Mouse (Mus musculus): ENCODE data around the gene Isl1. TPM values are rescaled to one million over a fixed set of nuclear protein-coding genes. Genes with fewer than 3 reads are reported as not detected.

The Isl1 gene
- total and polyA plus RNA-seq, 2 experiments from 2014 or later = 46.5 to 62.9 TPM

- Histone ChIP-seq H3K9me3 (ENCODE audit: low read length) (no peaks in the 10 kb centered on the region), H3K27ac (ENCODE audit: low read depth, low read length) (peak overlapping the region; percentile 50; the same call in 1 of the 2 replicates), H3K4me2 (ENCODE audit: low read depth) (peak overlapping the region; percentile 33), H3K27me3 (ENCODE audit: insufficient read depth, low read length) (peaks cover 79% of the 10 kb centered on the region), H3K9ac (no peak overlapping the region), H3K36me3 (ENCODE audit: insufficient read depth) (no peaks in the 10 kb centered on the region), H3K4me3 (ENCODE audit: low read depth, low read length) (peak overlapping the region; percentile 9), H3K4me1 (ENCODE audit: insufficient read depth) (peaks cover 3% of the 10 kb centered on the region; the same call in 1 of the 2 replicates)
- no peak for TF ChIP-seq CTCF (IDR thresholded peaks at IDR 0.05; ENCODE audit: low read depth)
- peak; percentile 26 for DNase-seq
- 7% methylated on average over 15 of the region's 15 CpGs for WGBS
- no peak for ATAC-seq
These were observed 6.6 kb downstream of the Isl1 start for GRCm38 (mm10) chr13:116302861-116303260.

- DNase-seq (no peak), ATAC-seq (no peak)
- H3K27me3 ChIP-seq (ENCODE audit: insufficient read depth, low read length) = peaks cover 81% of the 10 kb centered on the region
- H3K27ac ChIP-seq (ENCODE audit: low read depth, low read length) = no peak overlapping the region
- peak overlapping the region; percentile 3; the same call in 1 of the 2 replicates for H3K4me3 ChIP-seq (ENCODE audit: low read depth, low read length)
- no peak for TF ChIP-seq CTCF (IDR thresholded peaks at IDR 0.05; ENCODE audit: low read depth)
- WGBS = 10% methylated on average over 3 of the region's 3 CpGs
- no peaks in the 10 kb centered on the region for H3K36me3 ChIP-seq (ENCODE audit: insufficient read depth)
- H3K9me3 ChIP-seq (ENCODE audit: low read length) = no peaks in the 10 kb centered on the region
- H3K4me1 ChIP-seq (ENCODE audit: insufficient read depth) = peaks cover 3% of the 10 kb centered on the region; the same call in 1 of the 2 replicates
- peak overlapping the region; percentile 28 for H3K4me2 ChIP-seq (ENCODE audit: low read depth)
- H3K9ac ChIP-seq = no peak overlapping the region
These were observed 7.8 kb downstream of the Isl1 start for GRCm38 (mm10) chr13:116301706-116302105.

GRCm38 (mm10) chr13:116299241-116299640 lies 10.2 kb downstream of the Isl1 start:
- WGBS = 9% methylated on average over 7 of the region's 7 CpGs
- DNase-seq (peak; percentile 44), ATAC-seq (no peak)
- Histone ChIP-seq H3K9me3 (ENCODE audit: low read length) (no peaks in the 10 kb centered on the region), H3K27ac (ENCODE audit: low read depth, low read length) (no peak overlapping the region), H3K36me3 (ENCODE audit: insufficient read depth) (no peaks in the 10 kb centered on the region), H3K4me2 (ENCODE audit: low read depth) (no peak overlapping the region), H3K27me3 (ENCODE audit: insufficient read depth, low read length) (peaks cover 90% of the 10 kb centered on the region), H3K4me1 (ENCODE audit: insufficient read depth) (peaks cover 3% of the 10 kb centered on the region; the same call in 1 of the 2 replicates), H3K4me3 (ENCODE audit: low read depth, low read length) (no peak overlapping the region), H3K9ac (no peak overlapping the region)
- no peak for TF ChIP-seq CTCF (IDR thresholded peaks at IDR 0.05; ENCODE audit: low read depth)

- ATAC-seq (no peak), DNase-seq (peak; percentile 64)
- TF ChIP-seq CTCF (IDR thresholded peaks at IDR 0.05; ENCODE audit: low read depth) = no peak
- Histone ChIP-seq H3K4me3 (ENCODE audit: low read depth, low read length) (no peak overlapping the region), H3K36me3 (ENCODE audit: insufficient read depth) (no peaks in the 10 kb centered on the region), H3K27me3 (ENCODE audit: insufficient read depth, low read length) (peaks cover 90% of the 10 kb centered on the region), H3K4me1 (ENCODE audit: insufficient read depth) (peaks cover 3% of the 10 kb centered on the region; the same call in 1 of the 2 replicates), H3K9me3 (ENCODE audit: low read length) (no peaks in the 10 kb centered on the region), H3K9ac (no peak overlapping the region), H3K4me2 (ENCODE audit: low read depth) (no peak overlapping the region), H3K27ac (ENCODE audit: low read depth, low read length) (no peak overlapping the region)
- 7% methylated on average over 13 of the region's 13 CpGs for WGBS
These were observed 10.8 kb downstream of the Isl1 start for GRCm38 (mm10) chr13:116298641-116299170.

DNA sequence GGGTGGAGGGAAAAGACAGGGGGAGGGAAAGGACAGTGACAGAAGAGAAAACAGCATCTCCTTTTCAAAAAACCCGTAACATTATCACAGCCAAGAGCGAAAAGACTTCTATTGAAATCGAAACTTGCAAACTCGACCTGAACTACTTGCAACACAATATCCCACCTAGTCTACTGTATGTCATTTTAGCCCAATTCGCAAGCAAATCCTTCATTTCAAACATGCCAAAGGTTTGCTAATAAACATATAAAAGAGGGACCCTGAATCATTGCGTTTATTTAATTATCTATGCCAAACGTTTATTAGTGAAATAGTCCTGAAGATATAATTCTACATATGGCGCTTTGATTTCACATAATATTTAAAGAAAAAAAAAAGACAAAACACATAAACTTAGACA lies 11.5 kb downstream of the Isl1 start:
- no peaks in the 10 kb centered on the region for H3K36me3 ChIP-seq (ENCODE audit: insufficient read depth)
- H3K27me3 ChIP-seq (ENCODE audit: insufficient read depth, low read length) = peaks cover 90% of the 10 kb centered on the region
- no peak overlapping the region for H3K27ac ChIP-seq (ENCODE audit: low read depth, low read length)
- TF ChIP-seq CTCF (IDR thresholded peaks at IDR 0.05; ENCODE audit: low read depth) = no peak
- 0 out of 2 replicates have a peak overlapping the region, but pooled peaks have one; percentile 6 for H3K4me3 ChIP-seq (ENCODE audit: low read depth, low read length)
- no peak overlapping the region for H3K9ac ChIP-seq
- peak overlapping the region; percentile 20; the same call in 1 of the 2 replicates for H3K4me2 ChIP-seq (ENCODE audit: low read depth)
- H3K4me1 ChIP-seq (ENCODE audit: insufficient read depth) = peaks cover under 1% of the 10 kb centered on the region; the same call in 1 of the 2 replicates
- no peaks in the 10 kb centered on the region for H3K9me3 ChIP-seq (ENCODE audit: low read length)
- 5% methylated on average over 8 of the region's 8 CpGs for WGBS
- ATAC-seq (no peak), DNase-seq (peak; percentile 53)

GRCm38 (mm10) chr13:116297048-116297811 lies 12.3 kb downstream of the Isl1 start:
- DNase-seq = no peak
- WGBS = 1% methylated on average over 33 of the region's 33 CpGs
- peaks cover 90% of the 10 kb centered on the region for H3K27me3 ChIP-seq (ENCODE audit: insufficient read depth, low read length)
- H3K36me3 ChIP-seq (ENCODE audit: insufficient read depth) = no peaks in the 10 kb centered on the region
- H3K27ac ChIP-seq (ENCODE audit: low read depth, low read length) = no peak overlapping the region
- H3K4me2 ChIP-seq (ENCODE audit: low read depth) = peak overlapping the region; percentile 20
- TF ChIP-seq CTCF (IDR thresholded peaks at IDR 0.05; ENCODE audit: low read depth) = no peak
- peak; percentile 38; the same call in 1 of the 2 replicates for ATAC-seq
- no peaks in the 10 kb centered on the region for H3K9me3 ChIP-seq (ENCODE audit: low read length)
- H3K4me3 ChIP-seq (ENCODE audit: low read depth, low read length) = 0 out of 2 replicates have a peak overlapping the region, but pooled peaks have one; percentile 6
- no peak overlapping the region for H3K9ac ChIP-seq
- H3K4me1 ChIP-seq (ENCODE audit: insufficient read depth) = no peaks in the 10 kb centered on the region

GRCm38 (mm10) chr13:116295401-116295800 lies 14.1 kb downstream of the Isl1 start:
- Histone ChIP-seq H3K4me1 (ENCODE audit: insufficient read depth) (no peaks in the 10 kb centered on the region), H3K4me3 (ENCODE audit: low read depth, low read length) (no peak overlapping the region), H3K9ac (no peak overlapping the region), H3K4me2 (ENCODE audit: low read depth) (no peak overlapping the region), H3K27ac (ENCODE audit: low read depth, low read length) (no peak overlapping the region), H3K9me3 (ENCODE audit: low read length) (no peaks in the 10 kb centered on the region), H3K36me3 (ENCODE audit: insufficient read depth) (no peaks in the 10 kb centered on the region), H3K27me3 (ENCODE audit: insufficient read depth, low read length) (peaks cover 77% of the 10 kb centered on the region)
- DNase-seq = peak; percentile 12
- ATAC-seq = no peak
- WGBS = 6% methylated on average over 4 of the region's 4 CpGs
- TF ChIP-seq CTCF (IDR thresholded peaks at IDR 0.05; ENCODE audit: low read depth) = no peak

Data from forebrain, postnatal 0 days (tissue).